Mouse (Mus musculus) left cerebral cortex, postnatal 36 days (tissue): ENCODE measurements around the gene Aldoc. TPM values are rescaled to one million over a fixed set of nuclear protein-coding genes. Genes with fewer than 3 reads are reported as not detected.
"Not testable (repeated sequence)": the region's sequence is repeated elsewhere in the genome, so short reads cannot be mapped to it uniquely, and the experiment has no call there.

Experiments used
- DNase-seq, 2 experiments: peaks; one replicate each; pipeline ENCODE4 v3.0.0; 2021 to 2022; ENCODE audit warnings: low spot score in 2 of 2, mixed read lengths in 1 of 2
- intact Hi-C: fragments of 180-260 bp; cut with DNase I; formaldehyde crosslinking; loops from one replicate; pipeline ENCODE4 v1.15.1; 2025
- total RNA-seq, 2 experiments: library from RNA; stranded (reverse); gene quantifications; 2 replicates each; pipeline ENCODE4 v1.2.3; 2021

The Aldoc gene
- total RNA-seq, result 100 to 1,000 TPM; 746 to 852 TPM

GRCm38 (mm10) chr11:78322860-78323259 is at the start of gene Aldoc:
TSS of gene Aldoc (plus strand) at chr11:78322968.
- intact Hi-C loops, result no loop called here
- DNase-seq, result peak; percentile 69 to 78

- no peak for DNase-seq
- intact Hi-C loops, result no loop called here
Measured at GRCm38 (mm10) chr11:78275596-78275995, 47.2 kb upstream of the Aldoc start.

DNA sequence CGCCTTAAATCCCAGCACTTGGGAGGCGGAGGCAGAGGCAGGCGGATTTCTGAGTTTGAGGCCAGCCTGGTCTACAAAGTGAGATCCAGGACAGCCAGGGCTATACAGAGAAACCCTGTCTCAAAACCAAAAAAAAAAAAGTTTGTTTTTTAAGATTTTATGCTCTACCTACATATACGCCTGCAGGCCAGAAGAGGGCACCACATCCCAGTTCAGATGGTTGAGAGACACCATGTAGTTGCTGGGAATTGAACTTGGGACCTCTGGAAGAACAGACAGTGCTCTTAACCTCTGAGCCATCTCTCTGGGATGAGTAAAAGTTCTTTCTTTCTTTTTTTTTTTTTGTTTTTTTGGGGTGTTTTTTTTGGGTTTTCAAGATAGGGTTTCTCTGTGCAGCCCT is 46.6 kb upstream of the Aldoc start:
- DNase-seq, intact Hi-C loops: not testable (repeated sequence)

- no peak for DNase-seq
- intact Hi-C loops, result no loop called here
Measured at GRCm38 (mm10) chr11:78278853-78279252, 43.9 kb upstream of the Aldoc start.

GRCm38 (mm10) chr11:78279586-78279985 is 43.2 kb upstream of the Aldoc start:
- intact Hi-C loops, result no loop called here
- DNase-seq, result no peak

DNA sequence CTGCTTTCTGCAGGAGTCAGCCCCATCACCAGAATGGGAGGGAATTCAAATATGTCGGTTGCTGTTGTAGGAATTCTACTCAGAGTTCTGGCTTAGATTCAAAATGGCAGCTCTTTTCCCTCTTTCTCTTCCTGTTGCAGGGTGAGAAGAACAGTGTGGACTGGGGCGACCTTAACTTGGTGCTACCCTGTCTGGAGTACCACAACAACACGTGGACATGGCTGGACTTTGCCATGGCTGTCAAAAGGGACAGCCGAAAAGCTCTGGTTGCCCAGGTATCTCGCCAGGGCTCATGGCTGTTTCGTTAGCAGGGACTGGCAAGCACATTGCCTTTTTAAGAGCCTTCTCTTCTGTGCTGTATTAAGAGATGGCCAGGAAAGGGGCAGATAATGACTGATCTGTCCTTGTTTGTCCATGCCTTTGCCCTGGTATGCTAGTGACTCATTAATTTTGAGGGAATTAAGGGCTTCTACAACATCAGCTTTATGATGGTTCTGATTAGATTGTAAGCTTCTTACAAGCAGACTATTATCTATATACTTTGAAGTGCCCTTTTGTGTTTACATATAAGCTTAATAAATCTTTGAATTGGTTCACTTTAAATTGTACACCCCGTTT is 33.5 kb upstream of the Aldoc start:
- intact Hi-C loops, result loop anchor here (5.0 kb wide), 1 partner anchor 48 kb away; no protein-coding TSS in a partner anchor
- no peak for DNase-seq

GRCm38 (mm10) chr11:78290654-78291053 is 32.1 kb upstream of the Aldoc start, which contains the start of gene BC030499:
TSS of gene BC030499 (plus strand) at chr11:78290841.
- intact Hi-C loops, result no loop called here
- peak; percentile 56 to 63 for DNase-seq

DNA sequence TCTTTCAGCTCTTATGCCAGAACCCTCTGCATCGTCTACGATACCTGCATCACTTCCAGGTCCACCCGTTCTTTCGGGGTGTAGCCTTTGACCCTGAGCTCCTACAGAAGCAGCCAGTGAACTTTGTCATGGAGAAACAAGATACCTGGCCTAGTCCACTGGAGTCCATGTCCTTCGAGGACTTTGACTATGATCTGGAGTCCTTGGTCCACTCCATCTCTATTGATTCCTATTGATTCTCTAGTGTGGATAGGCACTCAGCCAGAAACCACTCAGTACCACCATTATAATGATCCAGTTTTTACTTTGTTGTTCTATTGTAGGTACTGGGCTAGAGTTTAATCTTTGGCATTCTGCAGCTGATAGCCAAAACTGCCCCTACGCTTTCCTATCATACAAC is 28.2 kb upstream of the Aldoc start:
- no peak for DNase-seq
- intact Hi-C loops, result no loop called here

DNA sequence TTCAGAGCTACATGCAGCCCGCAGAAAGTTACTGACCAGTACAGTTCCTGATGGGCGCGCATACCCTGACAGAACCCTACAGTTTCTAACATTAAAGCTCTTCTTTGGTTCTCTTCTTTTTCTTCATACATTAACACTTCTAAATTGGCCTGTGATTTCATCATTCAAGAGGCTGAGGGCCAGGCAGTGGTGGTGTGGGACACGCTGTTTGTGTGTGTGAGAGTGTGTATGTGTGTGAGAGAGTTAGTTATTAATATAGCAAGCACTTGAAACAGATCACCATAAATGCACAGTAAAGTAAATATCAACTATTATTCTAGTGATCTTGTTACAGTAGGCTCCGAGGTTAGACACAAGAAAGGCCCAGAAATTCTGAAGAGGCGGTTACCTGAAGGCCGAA is 21.9 kb upstream of the Aldoc start:
- no peak for DNase-seq
- intact Hi-C loops, result no loop called here

DNA sequence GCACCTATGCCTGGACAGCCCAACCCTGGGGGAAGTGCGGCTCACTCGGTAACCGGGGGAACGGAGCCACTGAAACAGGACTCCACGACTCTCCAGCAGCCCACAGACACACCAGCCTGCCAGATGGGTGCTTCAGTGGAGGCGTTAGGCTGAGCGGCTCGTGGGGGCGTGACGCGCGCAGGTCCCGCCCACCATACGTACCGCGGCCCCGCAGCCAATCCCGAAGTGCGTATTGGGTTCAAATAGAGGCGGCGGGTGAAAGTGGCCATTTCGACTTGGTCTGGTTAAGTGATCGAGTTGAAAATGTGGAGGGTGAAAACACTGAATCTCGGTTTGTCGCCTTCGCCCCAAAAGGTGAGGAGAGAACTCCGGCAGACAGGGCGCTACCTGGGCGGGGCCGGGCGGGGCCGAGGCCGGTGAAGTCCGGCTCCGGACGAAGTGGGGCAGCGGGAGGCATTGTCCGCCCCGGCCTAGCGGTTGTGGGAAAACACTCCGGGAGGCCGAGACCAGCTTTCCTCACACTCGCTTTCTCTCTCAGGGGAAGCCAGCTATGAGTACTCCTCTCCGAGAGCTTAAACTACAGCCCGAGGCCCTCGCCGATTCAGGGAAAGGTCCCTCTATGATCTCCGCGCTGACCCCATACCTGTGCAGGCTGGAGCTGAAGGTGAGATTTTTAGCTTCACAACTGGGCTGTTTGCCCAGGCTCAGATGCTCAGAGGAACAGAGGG is 21.2 kb upstream of the Aldoc start, which contains the start of gene Spag5:
Gene Spag5, plus strand, starts transcription at position 173 of the 728 bp plus-strand sequence.
- DNase-seq, result peak; percentile 92
- intact Hi-C loops, result no loop called here

GRCm38 (mm10) chr11:78305272-78305671 is 17.5 kb upstream of the Aldoc start:
- intact Hi-C loops, result no loop called here
- no peak for DNase-seq

GRCm38 (mm10) chr11:78310861-78311511 is 11.8 kb upstream of the Aldoc start:
- DNase-seq, result no peak
- intact Hi-C loops, result no loop called here

- intact Hi-C loops, result no loop called here
- DNase-seq, result no peak
Measured at GRCm38 (mm10) chr11:78313662-78314061, 9.1 kb upstream of the Aldoc start.

DNA sequence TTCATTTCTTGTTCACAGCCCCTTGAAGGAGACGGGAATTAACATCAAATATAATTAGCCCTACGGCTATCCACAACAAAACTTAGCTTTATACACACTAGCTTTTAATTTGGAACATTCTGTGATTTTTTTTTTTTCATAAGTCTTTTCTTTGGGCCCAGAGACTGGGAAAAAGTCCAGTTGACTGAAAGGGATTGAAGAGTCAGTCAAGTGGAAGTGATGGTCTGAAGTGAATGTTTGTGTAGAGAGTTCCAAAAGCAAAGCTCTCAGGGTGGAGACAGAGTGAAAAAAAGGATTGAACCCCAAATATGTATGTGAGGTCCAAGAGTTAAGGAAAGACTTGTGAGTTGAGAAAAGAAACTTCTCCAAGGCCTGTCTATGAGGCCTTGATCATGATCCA is 4.4 kb upstream of the Aldoc start:
- intact Hi-C loops, result no loop called here
- no peak for DNase-seq

DNA sequence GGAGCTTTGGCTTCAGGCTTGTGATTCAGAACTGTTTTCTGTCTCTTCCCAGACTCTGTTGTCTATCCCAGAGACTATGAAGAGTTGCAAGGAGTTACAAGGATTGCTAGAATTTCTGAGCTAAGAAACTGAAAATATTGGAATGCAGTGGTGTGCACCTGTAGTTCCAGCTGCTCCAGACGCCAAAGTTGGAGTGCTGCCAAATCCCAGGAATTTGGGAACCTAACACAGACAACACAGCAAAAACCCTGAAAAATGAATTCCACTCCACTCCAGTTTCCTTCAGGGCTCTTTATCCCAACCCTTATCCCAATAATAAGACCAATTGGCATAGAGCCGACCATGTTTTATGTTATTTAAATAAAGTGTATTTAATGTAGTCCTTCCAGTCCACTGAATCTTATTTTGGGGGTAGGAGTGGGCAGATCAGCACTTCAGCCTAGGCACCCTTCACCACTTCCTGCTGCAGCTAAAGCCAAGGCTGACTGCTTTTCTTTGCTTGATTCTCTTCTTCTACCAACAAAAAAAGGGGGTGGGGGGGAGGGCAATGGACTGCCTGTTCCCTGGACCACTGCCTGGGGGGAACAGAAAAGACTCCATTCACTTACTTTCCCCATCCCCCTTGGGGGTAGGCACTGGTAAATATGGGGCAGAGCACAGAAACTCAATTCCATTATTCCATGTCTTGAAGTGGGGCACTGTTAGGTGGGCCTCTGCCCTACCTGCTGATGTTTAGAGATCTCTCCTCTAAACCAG is 514 bp upstream of the Aldoc start:
- intact Hi-C loops, result no loop called here

GRCm38 (mm10) chr11:78324000-78324785 is 1.4 kb downstream of the Aldoc start:
- no peak for DNase-seq
- intact Hi-C loops, result no loop called here

More for the DNA sequence above, 514 bp upstream of the Aldoc start:
- DNase-seq, result no peak

DNA sequence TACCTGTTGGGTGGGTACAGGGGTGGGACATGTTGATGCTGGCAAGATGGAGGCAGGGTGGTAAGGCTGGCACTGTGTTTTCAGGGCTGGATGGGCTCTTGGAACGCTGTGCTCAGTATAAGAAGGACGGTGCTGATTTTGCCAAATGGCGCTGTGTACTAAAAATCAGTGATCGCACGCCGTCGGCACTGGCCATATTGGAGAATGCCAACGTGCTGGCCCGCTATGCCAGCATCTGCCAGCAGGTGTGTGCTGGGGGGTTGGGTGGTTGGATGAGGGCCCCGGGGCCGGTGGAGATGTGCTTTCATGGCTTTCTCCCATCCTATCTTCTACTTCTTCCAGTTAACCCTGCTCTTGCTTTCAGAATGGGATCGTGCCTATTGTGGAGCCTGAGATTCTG is 2.2 kb downstream of the Aldoc start:
- intact Hi-C loops, result loop anchor here (5.0 kb wide), 1 partner anchor 63 kb away; the partner anchor contains the start of gene 2610507B11Rik

DNA sequence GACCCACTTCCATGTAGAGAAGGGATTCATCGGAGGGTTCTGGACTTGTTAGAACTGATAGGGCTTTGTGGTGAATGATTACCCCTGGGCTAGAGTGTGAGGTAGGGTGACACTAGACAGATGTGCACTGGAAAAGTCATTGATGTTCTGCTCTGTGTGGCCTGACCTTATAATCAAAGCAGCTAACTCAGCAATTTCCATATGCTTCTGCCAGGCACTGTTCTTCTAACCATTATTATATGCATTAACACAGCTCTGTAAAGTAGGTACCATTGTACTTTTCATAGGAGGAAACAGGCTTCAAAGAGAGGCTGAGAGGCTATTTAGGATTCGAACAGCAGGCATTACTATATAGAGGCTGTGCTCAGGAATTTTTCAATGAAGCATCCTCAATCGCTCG is 4.4 kb downstream of the Aldoc start:
- intact Hi-C loops, result loop anchor here (5.0 kb wide), 1 partner anchor 65 kb away; the partner anchor contains the start of gene 2610507B11Rik
- no peak for DNase-seq

More for the DNA sequence above, 2.2 kb downstream of the Aldoc start:
- no peak for DNase-seq
